Mouse (Mus musculus) hindbrain, embryonic 14.5 days (tissue): Measurements from ENCODE around the gene Spata1. TPM values are rescaled to one million over a fixed set of nuclear protein-coding genes. Genes with fewer than 3 reads are reported as not detected.

Experiments
- ATAC-seq: fragments of 200-750 bp; cut with Nextera tagmentation; 2 replicates; pipeline ENCODE4 v1.8.0; 2017; ENCODE audit warnings: moderate number of reproducible peaks, mild to moderate bottlenecking, moderate TSS enrichment, moderate library complexity; ENCODE audit not compliant: low FRiP score
- DNase-seq: peaks from one replicate; pipeline ENCODE4 v3.0.0-alpha.2; 2015; ENCODE audit warnings: low spot score
- H3K27ac ChIP-seq: fragments of 300-500 bp; sonication (generic); 2 replicates; pipeline ENCODE4 v1.5.1; 2014; ENCODE audit warnings: mild to moderate bottlenecking, moderate library complexity
- H3K27me3 ChIP-seq: fragments of 300-500 bp; sonication (generic); 2 replicates; pipeline ENCODE4 v1.6.1; 2014; ENCODE audit warnings: mild to moderate bottlenecking, low read length, mixed read lengths; ENCODE audit not compliant: control insufficient read depth, insufficient read depth
- H3K36me3 ChIP-seq: fragments of 300-500 bp; sonication (generic); replicated peaks from 2 replicates; pipeline ENCODE4 v1.6.1; 2014; ENCODE audit not compliant: control insufficient read depth, insufficient read depth
- H3K4me1 ChIP-seq: fragments of 300-500 bp; sonication (generic); replicated peaks from 2 replicates; pipeline ENCODE4 v1.6.1; 2014; ENCODE audit warnings: antibody characterized with exemption, low read length, mixed read lengths; ENCODE audit not compliant: control insufficient read depth, insufficient read depth
- H3K4me2 ChIP-seq: fragments of 300-500 bp; sonication (generic); replicated peaks from 2 replicates; pipeline ENCODE4 v1.6.1; 2014; ENCODE audit warnings: mild to moderate bottlenecking, moderate library complexity
- H3K4me3 ChIP-seq: fragments of 300-500 bp; sonication (generic); replicated peaks from 2 replicates; pipeline ENCODE4 v1.5.1; 2014; ENCODE audit warnings: mild to moderate bottlenecking, low read length
- H3K9ac ChIP-seq: fragments of 300-500 bp; sonication (generic); 2 replicates; pipeline ENCODE4 v1.6.1; 2014
- H3K9me3 ChIP-seq: fragments of 300-500 bp; sonication (generic); 2 replicates; pipeline ENCODE4 v1.6.1; 2016; ENCODE audit warnings: low read length; ENCODE audit not compliant: control insufficient read depth
- WGBS: fragments of 180-500 bp; shearing (Covaris S2); extraction: QIAGEN DNeasy Blood & Tissue Kit; methylation state at CpG from one replicate; pipeline ENCODE4 v1.1.7; 2014; 5-methylcytosine and 5-hydroxymethylcytosine counted together
- polyA plus RNA-seq: library from polyadenylated mRNA; unstranded; fragments of >200 nt; fragmentation: Nextera tagmentation; extraction: Ambion mirVana; gene quantifications from 2 replicates; pipeline ENCODE4 v1.2.1, GENCODE M21; 2014

Gene Spata1
- polyA plus RNA-seq, 1 experiment from 2014 or later, result 6.0 TPM

GRCm38 (mm10) chr3:146419534-146419933 lies 80.0 kb downstream of the Spata1 start:
- Histone ChIP-seq H3K36me3 (peaks cover 57% of the 10 kb centered on the region), H3K4me3 (no peak overlapping the region), H3K27ac (no peak overlapping the region), H3K9ac (no peak overlapping the region), H3K4me2 (no peak overlapping the region), H3K9me3 (no peaks in the 10 kb centered on the region), H3K4me1 (no peaks in the 10 kb centered on the region), H3K27me3 (no peaks in the 10 kb centered on the region)
- WGBS, result 84% methylated on average over 9 of the region's 9 CpGs
- no peak for ATAC-seq
- no peak for DNase-seq

- no peaks in the 10 kb centered on the region for H3K4me1 ChIP-seq
- 92% methylated on average over 7 of the region's 7 CpGs for WGBS
- H3K4me2 ChIP-seq, result no peak overlapping the region
- no peak overlapping the region for H3K9ac ChIP-seq
- no peak overlapping the region for H3K27ac ChIP-seq
- H3K4me3 ChIP-seq, result no peak overlapping the region
- H3K36me3 ChIP-seq, result peaks cover 57% of the 10 kb centered on the region
- ATAC-seq (no peak), DNase-seq (no peak)
- H3K27me3 ChIP-seq, result no peaks in the 10 kb centered on the region
- no peaks in the 10 kb centered on the region for H3K9me3 ChIP-seq
Observed at GRCm38 (mm10) chr3:146418901-146419300, 80.7 kb downstream of the Spata1 start.

GRCm38 (mm10) chr3:146417873-146418272 lies 81.7 kb downstream of the Spata1 start:
- no peak overlapping the region for H3K4me2 ChIP-seq
- no peak overlapping the region for H3K27ac ChIP-seq
- H3K36me3 ChIP-seq, result peaks cover 47% of the 10 kb centered on the region
- 95% methylated on average over 8 of the region's 8 CpGs for WGBS
- DNase-seq (no peak), ATAC-seq (no peak)
- H3K9ac ChIP-seq, result no peak overlapping the region
- H3K27me3 ChIP-seq, result no peaks in the 10 kb centered on the region
- no peak overlapping the region for H3K4me3 ChIP-seq
- H3K9me3 ChIP-seq, result no peaks in the 10 kb centered on the region
- no peaks in the 10 kb centered on the region for H3K4me1 ChIP-seq

- Histone ChIP-seq H3K27me3 (no peaks in the 10 kb centered on the region), H3K36me3 (peaks cover 15% of the 10 kb centered on the region), H3K9me3 (no peaks in the 10 kb centered on the region), H3K4me1 (peaks cover 5% of the 10 kb centered on the region; the same call in 1 of the 2 replicates), H3K27ac (no peak overlapping the region), H3K4me3 (no peak overlapping the region), H3K4me2 (no peak overlapping the region), H3K9ac (no peak overlapping the region)
- DNase-seq, result no peak
- no peak for ATAC-seq
- 93% methylated on average over 12 of the region's 12 CpGs for whole genome bisulfite sequencing
Observed at GRCm38 (mm10) chr3:146414555-146414954, 85.0 kb downstream of the Spata1 start.

GRCm38 (mm10) chr3:146413992-146414391 lies 85.6 kb downstream of the Spata1 start:
- no peaks in the 10 kb centered on the region for H3K9me3 ChIP-seq
- H3K36me3 ChIP-seq, result peaks cover 9% of the 10 kb centered on the region
- DNase-seq (no peak), ATAC-seq (no peak)
- WGBS, result 90% methylated on average over 4 of the region's 4 CpGs
- H3K4me2 ChIP-seq, result no peak overlapping the region
- no peaks in the 10 kb centered on the region for H3K27me3 ChIP-seq
- peaks cover 5% of the 10 kb centered on the region; the same call in 1 of the 2 replicates for H3K4me1 ChIP-seq
- H3K9ac ChIP-seq, result no peak overlapping the region
- H3K4me3 ChIP-seq, result no peak overlapping the region
- no peak overlapping the region for H3K27ac ChIP-seq

GRCm38 (mm10) chr3:146413016-146413415 lies 86.5 kb downstream of the Spata1 start:
- peaks cover under 1% of the 10 kb centered on the region for H3K36me3 ChIP-seq
- no peak overlapping the region for H3K27ac ChIP-seq
- H3K4me2 ChIP-seq, result no peak overlapping the region
- H3K4me3 ChIP-seq, result no peak overlapping the region
- H3K27me3 ChIP-seq, result no peaks in the 10 kb centered on the region
- H3K4me1 ChIP-seq, result peaks cover 5% of the 10 kb centered on the region; the same call in 1 of the 2 replicates
- DNase-seq (no peak), ATAC-seq (no peak)
- 91% methylated on average over 13 of the region's 13 CpGs for WGBS
- no peak overlapping the region for H3K9ac ChIP-seq
- no peaks in the 10 kb centered on the region for H3K9me3 ChIP-seq

- DNase-seq (no peak), ATAC-seq (no peak)
- WGBS, result 94% methylated on average over 7 of the region's 7 CpGs
- Histone ChIP-seq H3K36me3 (no peaks in the 10 kb centered on the region; the same call in 1 of the 2 replicates), H3K4me1 (peaks cover 7% of the 10 kb centered on the region), H3K9ac (no peak overlapping the region), H3K27me3 (no peaks in the 10 kb centered on the region), H3K9me3 (no peaks in the 10 kb centered on the region), H3K4me2 (no peak overlapping the region), H3K4me3 (no peak overlapping the region), H3K27ac (no peak overlapping the region)
Observed at GRCm38 (mm10) chr3:146412480-146412879, 87.1 kb downstream of the Spata1 start.

GRCm38 (mm10) chr3:146412008-146412407 lies 87.5 kb downstream of the Spata1 start:
- ATAC-seq, result 0 out of 2 replicates have a peak, but pooled peaks have one; percentile 28
- no peak for DNase-seq
- Histone ChIP-seq H3K36me3 (no peaks in the 10 kb centered on the region), H3K27me3 (no peaks in the 10 kb centered on the region), H3K4me2 (no peak overlapping the region), H3K4me1 (peaks cover 12% of the 10 kb centered on the region), H3K9me3 (no peaks in the 10 kb centered on the region), H3K27ac (no peak overlapping the region), H3K4me3 (no peak overlapping the region), H3K9ac (no peak overlapping the region)
- 73% methylated on average over 2 of the region's 2 CpGs for WGBS

- Histone ChIP-seq H3K4me2 (no peak overlapping the region), H3K9me3 (no peaks in the 10 kb centered on the region), H3K4me1 (peaks cover 31% of the 10 kb centered on the region), H3K36me3 (no peaks in the 10 kb centered on the region), H3K4me3 (no peak overlapping the region), H3K27me3 (no peaks in the 10 kb centered on the region), H3K27ac (no peak overlapping the region), H3K9ac (no peak overlapping the region)
- ATAC-seq (no peak), DNase-seq (no peak)
- WGBS, result 83% methylated on average over 7 of the region's 7 CpGs
Observed at GRCm38 (mm10) chr3:146410114-146410513, 89.4 kb downstream of the Spata1 start.
